Mouse (Mus musculus) cerebellum, adult 11 months (tissue): Measurements from ENCODE around the gene Slc2a1.

Experiments used
- DNase-seq: peaks from one replicate; pipeline ENCODE4 v3.0.0; 2022

Slc2a1 gene

GRCm38 (mm10) chr4:119108495-119109408 is at the start of gene Slc2a1:
Gene Slc2a1 (plus strand): TSS chr4:119108711.
- DNase-seq = peak; percentile 90

GRCm38 (mm10) chr4:119066791-119067190 is 41.7 kb upstream of the Slc2a1 start:
- no peak for DNase-seq

GRCm38 (mm10) chr4:119067204-119067603 is 41.3 kb upstream of the Slc2a1 start:
- DNase-seq = no peak

GRCm38 (mm10) chr4:119068918-119069317 is 39.6 kb upstream of the Slc2a1 start:
- no peak for DNase-seq

GRCm38 (mm10) chr4:119070181-119070580 is 38.3 kb upstream of the Slc2a1 start:
- DNase-seq = no peak

- DNase-seq = no peak
These were observed 37.4 kb upstream of the Slc2a1 start for GRCm38 (mm10) chr4:119070959-119071647.

- no peak for DNase-seq
These were observed 36.7 kb upstream of the Slc2a1 start for GRCm38 (mm10) chr4:119071648-119072362.

GRCm38 (mm10) chr4:119072363-119072940 is 36.1 kb upstream of the Slc2a1 start:
- DNase-seq = no peak

GRCm38 (mm10) chr4:119072941-119073451 is 35.5 kb upstream of the Slc2a1 start:
- no peak for DNase-seq

- no peak for DNase-seq
These were observed 34.9 kb upstream of the Slc2a1 start for GRCm38 (mm10) chr4:119073626-119074025.

- DNase-seq = no peak
These were observed 33.9 kb upstream of the Slc2a1 start for GRCm38 (mm10) chr4:119074596-119074995.

GRCm38 (mm10) chr4:119075273-119075672 is 33.2 kb upstream of the Slc2a1 start:
- DNase-seq = no peak

- no peak for DNase-seq
These were observed 32.2 kb upstream of the Slc2a1 start for GRCm38 (mm10) chr4:119076336-119076735.

- DNase-seq = peak; percentile 25
These were observed 31.3 kb upstream of the Slc2a1 start for GRCm38 (mm10) chr4:119077084-119077682.

- DNase-seq = no peak
These were observed 28.6 kb upstream of the Slc2a1 start for GRCm38 (mm10) chr4:119079928-119080327.

GRCm38 (mm10) chr4:119082740-119083231 is 25.7 kb upstream of the Slc2a1 start:
- DNase-seq = no peak

GRCm38 (mm10) chr4:119088424-119088823 is 20.1 kb upstream of the Slc2a1 start:
- DNase-seq = no peak

GRCm38 (mm10) chr4:119093890-119094289 is 14.6 kb upstream of the Slc2a1 start:
- DNase-seq = no peak

- DNase-seq = no peak
These were observed 13.5 kb upstream of the Slc2a1 start for GRCm38 (mm10) chr4:119094987-119095386.

GRCm38 (mm10) chr4:119096401-119096800 is 12.1 kb upstream of the Slc2a1 start:
- no peak for DNase-seq

- DNase-seq = no peak
These were observed 11.1 kb upstream of the Slc2a1 start for GRCm38 (mm10) chr4:119097421-119097820.
